ENCODE assay signal across 13 mouse cellular contexts in the genomic region with DNA sequence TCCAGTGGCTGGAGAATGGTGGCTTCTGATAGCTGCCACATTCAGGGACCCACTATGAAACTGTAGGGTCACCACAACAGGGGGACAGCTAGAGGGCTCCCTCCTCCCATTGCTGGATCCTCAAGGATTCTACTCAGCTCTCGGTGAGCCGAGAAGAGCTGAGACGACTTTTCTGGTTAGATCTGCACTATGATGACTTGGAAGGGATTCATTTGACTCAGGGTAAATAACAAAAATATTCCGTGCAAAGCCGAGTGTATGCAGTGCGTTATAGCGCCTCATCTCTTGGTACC.
A peak's percentile ranks its signal among the peaks of the same experiment; 100 is the strongest.
DNase-seq lines count a peak whose midpoint lies in the region; ATAC-seq and TF ChIP-seq lines count a peak whose summit lies in the region.
"Had no signal": no experiment of that assay in that cellular context is flagged by ENCODE, and none has a peak within 500 bp of the region (broad histone marks: within the 10 kb centered on the region; RNA-seq: fewer than 3 reads in every experiment).

No protein-coding gene starts in this region.

- no peak overlapping the region for H3K4me2 ChIP-seq in stomach, postnatal 0 days (replicated peaks; ENCODE audit: low read depth)
- H3K4me2 ChIP-seq: liver, embryonic 13.5 days had no signal

- 0 out of 2 replicates have a peak, but pooled peaks cover 3% of the 10 kb centered on the region for H3K4me1 ChIP-seq in stomach, postnatal 0 days (replicated peaks; ENCODE audit: control insufficient read depth, insufficient read depth)
- H3K4me1 ChIP-seq: liver, embryonic 13.5 days had no signal

- no peaks in the 10 kb centered on the region for H3K36me3 ChIP-seq in stomach, postnatal 0 days (ENCODE audit: control insufficient read depth, insufficient read depth, low read length)
- H3K36me3 ChIP-seq: liver, embryonic 13.5 days had no signal

- H3K9me3 ChIP-seq in stomach, postnatal 0 days (ENCODE audit: control insufficient read depth, low read length), result no peaks in the 10 kb centered on the region
- H3K9me3 ChIP-seq: liver, embryonic 13.5 days had no signal

- intact Hi-C loops in gastrocnemius, adult 2 months (cut with DNase I), result no loop called here

- peak; percentile 26; the same call in 1 of the 2 replicates for TF ChIP-seq CTCF in gastrocnemius, adult 2 months (IDR thresholded peaks at IDR 0.05)
- TF ChIP-seq CTCF in stomach, postnatal 0 days (IDR thresholded peaks at IDR 0.05; ENCODE audit: low read depth), result peak; percentile 60

- no peak for DNase-seq in gastrocnemius, adult 2 months
- DNase-seq in gastrocnemius, postnatal 4 days (ENCODE audit: low spot score in 2 of 2), result no peak
- DNase-seq in layer of hippocampus, postnatal 14 days (ENCODE audit: low spot score in 2 of 2), result peak; percentile 18
- no peak for DNase-seq in layer of hippocampus, postnatal 36 days
- DNase-seq in testis, postnatal 10 days (ENCODE audit: low spot score), result peak; percentile 33
- no peak for DNase-seq in testis, postnatal 14 days (ENCODE audit: low spot score)
- DNase-seq in stomach, postnatal 0 days (ENCODE audit: low spot score), result no peak
- no peak for DNase-seq in adipocyte (ENCODE audit: low spot score)
- DNase-seq: adrenal gland, adult 8-10 months; cerebellum, adult 18-20 months; gastrocnemius, postnatal 14 days; heart, postnatal 36 days; liver, embryonic 13.5 days had no signal

- no peak for TF ChIP-seq EP300 in stomach, postnatal 0 days (optimal IDR thresholded peaks at IDR 0.05)

- H3K27me3 ChIP-seq in stomach, postnatal 0 days (ENCODE audit: control insufficient read depth, insufficient read depth, low read length), result no peaks in the 10 kb centered on the region
- H3K27me3 ChIP-seq: liver, embryonic 13.5 days had no signal

- no peak for ATAC-seq in stomach, postnatal 0 days (ENCODE audit: low FRiP score, low TSS enrichment)

- no peak overlapping the region for H3K4me3 ChIP-seq in gastrocnemius, adult 2 months
- no peak overlapping the region for H3K4me3 ChIP-seq in stomach, postnatal 0 days (ENCODE audit: low read depth, low read length)
- H3K4me3 ChIP-seq: liver, embryonic 13.5 days had no signal

- 72% methylated on average over 7 of the region's 7 CpGs for WGBS in stomach, postnatal 0 days

- H3K27ac ChIP-seq in gastrocnemius, adult 2 months, result no peak overlapping the region
- no peak overlapping the region for H3K27ac ChIP-seq in stomach, postnatal 0 days (replicated peaks)
- H3K27ac ChIP-seq: liver, embryonic 13.5 days had no signal

- no peak overlapping the region for H3K9ac ChIP-seq in stomach, postnatal 0 days (ENCODE audit: low read length)
- H3K9ac ChIP-seq: liver, embryonic 13.5 days had no signal

Comparison
In these comparisons a context has a peak if more than half of its experiments do, and no peak if none do; other contexts are left out.
1. DNase-seq: peak in layer of hippocampus, postnatal 14 days (2 of 2) and testis, postnatal 10 days (single experiment); none in gastrocnemius, adult 2 months (single experiment), gastrocnemius, postnatal 4 days (0 of 2), layer of hippocampus, postnatal 36 days (0 of 2), testis, postnatal 14 days (single experiment), stomach, postnatal 0 days (single experiment) and adipocyte (single experiment).